Mouse (Mus musculus) midbrain, postnatal 0 days (tissue): ENCODE data around the gene Sun2. TPM values are rescaled to one million over a fixed set of nuclear protein-coding genes. Genes with fewer than 3 reads are reported as not detected.

Source experiments
- ATAC-seq: fragments of 200-750 bp; cut with Nextera tagmentation; 2 replicates; pipeline ENCODE4 v1.8.0; 2017; ENCODE audit warnings: moderate number of reproducible peaks, mild to moderate bottlenecking, moderate TSS enrichment, moderate library complexity; ENCODE audit not compliant: low FRiP score
- DNase-seq: peaks from one replicate; pipeline ENCODE4 v3.0.0-alpha.2; 2015; ENCODE audit warnings: low spot score
- H3K27ac ChIP-seq: fragments of 300-500 bp; sonication (generic); 2 replicates; pipeline ENCODE4 v1.5.1; 2014; ENCODE audit warnings: low read depth, mild to moderate bottlenecking, low read length, mixed read lengths
- H3K27me3 ChIP-seq: fragments of 300-500 bp; sonication (generic); 2 replicates; pipeline ENCODE4 v1.6.1; 2014; ENCODE audit warnings: low read length, control low read depth, mixed read lengths; ENCODE audit not compliant: insufficient read depth
- H3K36me3 ChIP-seq: fragments of 300-500 bp; sonication (generic); 2 replicates; pipeline ENCODE4 v1.6.1; 2014; ENCODE audit warnings: low read length, control low read depth, mixed read lengths; ENCODE audit not compliant: insufficient read depth
- H3K4me1 ChIP-seq: fragments of 300-500 bp; sonication (generic); 2 replicates; pipeline ENCODE4 v1.6.1; 2014; ENCODE audit warnings: mild to moderate bottlenecking, control low read depth, antibody characterized with exemption, low read length, mixed read lengths; ENCODE audit not compliant: insufficient read depth
- H3K4me2 ChIP-seq: fragments of 300-500 bp; sonication (generic); 2 replicates; pipeline ENCODE4 v1.6.1; 2014; ENCODE audit warnings: low read depth, mild to moderate bottlenecking, low read length, mixed read lengths; ENCODE audit not compliant: poor library complexity, severe bottlenecking
- H3K4me3 ChIP-seq: fragments of 300-500 bp; sonication (generic); 2 replicates; pipeline ENCODE4 v1.5.1; 2014; ENCODE audit warnings: low read depth, mild to moderate bottlenecking, low read length, moderate library complexity
- H3K9ac ChIP-seq: fragments of 300-500 bp; sonication (generic); replicated peaks from 2 replicates; pipeline ENCODE4 v1.6.1; 2014; ENCODE audit warnings: mild to moderate bottlenecking, low read length, moderate library complexity, mixed read lengths; ENCODE audit not compliant: poor library complexity, severe bottlenecking
- H3K9me3 ChIP-seq: fragments of 300-500 bp; sonication (generic); 2 replicates; pipeline ENCODE4 v1.6.1; 2016; ENCODE audit warnings: low read length, control low read depth
- CTCF ChIP-seq: IDR thresholded peaks from 2 replicates; pipeline ENCODE4 v1.5.1; 2016; ENCODE audit warnings: antibody characterized with exemption, mild to moderate bottlenecking
- WGBS: fragments of 180-500 bp; shearing (Covaris S2); extraction: QIAGEN DNeasy Blood & Tissue Kit; methylation state at CpG from one replicate; pipeline ENCODE4 v1.1.7; 2014; 5-methylcytosine and 5-hydroxymethylcytosine counted together
- polyA plus RNA-seq: library from polyadenylated mRNA; unstranded; fragments of >200 nt; fragmentation: Nextera tagmentation; extraction: Ambion mirVana; gene quantifications from 2 replicates; pipeline ENCODE4 v1.2.1, GENCODE M21; 2015
- total RNA-seq: library from RNA; depleted of rRNA; stranded (reverse); fragments of >200 nt; gene quantifications from 2 replicates; pipeline ENCODE4 v1.2.3, GENCODE M21; 2014

Sun2 gene
- total and polyA plus RNA-seq, 2 experiments from 2014 or later: 3.1 to 33.7 TPM

- H3K27ac ChIP-seq: no peak overlapping the region
- H3K4me3 ChIP-seq: no peak overlapping the region
- DNase-seq (no peak), ATAC-seq (no peak)
- TF ChIP-seq CTCF: no peak
- no peaks in the 10 kb centered on the region for H3K9me3 ChIP-seq
- H3K4me1 ChIP-seq: no peaks in the 10 kb centered on the region
- no peak overlapping the region for H3K4me2 ChIP-seq
- H3K9ac ChIP-seq: peak overlapping the region; percentile 13; the same call in 1 of the 2 replicates
- H3K27me3 ChIP-seq: no peaks in the 10 kb centered on the region
- H3K36me3 ChIP-seq: peaks cover 24% of the 10 kb centered on the region
- 86% methylated on average over 16 of the region's 16 CpGs for WGBS
Observed at GRCm38 (mm10) chr15:79767327-79767961, 25.1 kb upstream of the Sun2 start.

GRCm38 (mm10) chr15:79766586-79767071 is 24.3 kb upstream of the Sun2 start:
- Histone ChIP-seq H3K36me3 (peaks cover 32% of the 10 kb centered on the region), H3K27ac (no peak overlapping the region), H3K9ac (no peak overlapping the region; the same call in 1 of the 2 replicates), H3K4me3 (no peak overlapping the region), H3K4me2 (no peak overlapping the region), H3K9me3 (no peaks in the 10 kb centered on the region), H3K4me1 (no peaks in the 10 kb centered on the region), H3K27me3 (no peaks in the 10 kb centered on the region)
- TF ChIP-seq CTCF: no peak
- DNase-seq: no peak
- WGBS: 78% methylated on average over 10 of the region's 10 CpGs
- no peak for ATAC-seq

- WGBS: 68% methylated on average over 10 of the region's 10 CpGs
- Histone ChIP-seq H3K27me3 (no peaks in the 10 kb centered on the region), H3K4me1 (no peaks in the 10 kb centered on the region), H3K36me3 (peaks cover 35% of the 10 kb centered on the region), H3K9ac (no peak overlapping the region), H3K27ac (no peak overlapping the region), H3K4me3 (no peak overlapping the region), H3K9me3 (no peaks in the 10 kb centered on the region), H3K4me2 (no peak overlapping the region)
- ATAC-seq (no peak), DNase-seq (no peak)
- no peak for TF ChIP-seq CTCF
Observed at GRCm38 (mm10) chr15:79766168-79766567, 23.8 kb upstream of the Sun2 start.

GRCm38 (mm10) chr15:79765361-79765760 is 23.0 kb upstream of the Sun2 start:
- ATAC-seq (no peak), DNase-seq (no peak)
- TF ChIP-seq CTCF: no peak
- 79% methylated on average over 2 of the region's 2 CpGs for WGBS
- H3K4me2 ChIP-seq: no peak overlapping the region
- H3K27me3 ChIP-seq: no peaks in the 10 kb centered on the region
- H3K27ac ChIP-seq: no peak overlapping the region
- peaks cover 41% of the 10 kb centered on the region for H3K36me3 ChIP-seq
- no peaks in the 10 kb centered on the region for H3K9me3 ChIP-seq
- no peaks in the 10 kb centered on the region for H3K4me1 ChIP-seq
- no peak overlapping the region for H3K9ac ChIP-seq
- no peak overlapping the region for H3K4me3 ChIP-seq

- ATAC-seq (no peak), DNase-seq (no peak)
- no peaks in the 10 kb centered on the region for H3K4me1 ChIP-seq
- TF ChIP-seq CTCF: no peak
- H3K9me3 ChIP-seq: no peaks in the 10 kb centered on the region
- H3K9ac ChIP-seq: no peak overlapping the region
- 87% methylated on average over 11 of the region's 11 CpGs for WGBS
- no peak overlapping the region for H3K27ac ChIP-seq
- no peaks in the 10 kb centered on the region for H3K27me3 ChIP-seq
- H3K36me3 ChIP-seq: peaks cover 41% of the 10 kb centered on the region
- no peak overlapping the region for H3K4me2 ChIP-seq
- no peak overlapping the region for H3K4me3 ChIP-seq
Observed at GRCm38 (mm10) chr15:79764539-79765267, 22.4 kb upstream of the Sun2 start.

GRCm38 (mm10) chr15:79763601-79764246 is 21.4 kb upstream of the Sun2 start:
- H3K27ac ChIP-seq: no peak overlapping the region
- no peaks in the 10 kb centered on the region for H3K27me3 ChIP-seq
- no peak overlapping the region for H3K4me3 ChIP-seq
- H3K36me3 ChIP-seq: peaks cover 41% of the 10 kb centered on the region
- no peak overlapping the region for H3K9ac ChIP-seq
- peak; percentile 12; the same call in 1 of the 2 replicates for TF ChIP-seq CTCF
- DNase-seq (no peak), ATAC-seq (no peak)
- H3K4me2 ChIP-seq: no peak overlapping the region
- no peaks in the 10 kb centered on the region for H3K4me1 ChIP-seq
- H3K9me3 ChIP-seq: no peaks in the 10 kb centered on the region
- WGBS: 91% methylated on average over 7 of the region's 7 CpGs
